Mouse (Mus musculus) liver, postnatal 0 days (tissue): ENCODE results near the gene C4b.

Experiments used
- CTCF ChIP-seq: sonication (generic); IDR thresholded peaks from 2 replicates; pipeline ENCODE4 v1.5.1; 2016; ENCODE audit warnings: antibody characterized with exemption, low read depth
- EP300 ChIP-seq: IDR thresholded peaks from 2 replicates; pipeline ENCODE4 v1.6.1; 2016; ENCODE audit warnings: antibody characterized with exemption, low read depth, mild to moderate bottlenecking

- no peak for TF ChIP-seq CTCF
- no peak for TF ChIP-seq EP300
Measured at GRCm38 (mm10) chr17:34690458-34690857, 53.2 kb downstream of the C4b start.
